Mouse (Mus musculus) hindbrain, embryonic 13.5 days (tissue): ENCODE measurements around the gene Zfp950. TPM values are rescaled to one million over a fixed set of nuclear protein-coding genes. Genes with fewer than 3 reads are reported as not detected.
A peak's percentile ranks its signal among the peaks of the same experiment; 100 is the strongest.

Source experiments
- ATAC-seq: fragments of 200-750 bp; cut with Nextera tagmentation; 2 replicates; pipeline ENCODE4 v1.8.0; 2017; ENCODE audit warnings: moderate TSS enrichment; ENCODE audit not compliant: low FRiP score
- H3K27ac ChIP-seq: fragments of 300-500 bp; sonication (generic); 2 replicates; pipeline ENCODE4 v1.5.1; 2015; ENCODE audit warnings: inconsistent platforms, mild to moderate bottlenecking, moderate library complexity
- H3K27me3 ChIP-seq: fragments of 300-500 bp; sonication (generic); 2 replicates; pipeline ENCODE4 v1.6.1; 2015; ENCODE audit warnings: mild to moderate bottlenecking, inconsistent platforms
- H3K36me3 ChIP-seq: fragments of 300-500 bp; sonication (generic); 2 replicates; pipeline ENCODE4 v1.6.1; 2015; ENCODE audit warnings: mild to moderate bottlenecking, inconsistent platforms
- H3K4me1 ChIP-seq: fragments of 300-500 bp; sonication (generic); replicated peaks from 2 replicates; pipeline ENCODE4 v1.6.1; 2015; ENCODE audit warnings: inconsistent platforms
- H3K4me2 ChIP-seq: fragments of 300-500 bp; sonication (generic); 2 replicates; pipeline ENCODE4 v1.6.1; 2015; ENCODE audit warnings: inconsistent platforms, mild to moderate bottlenecking, moderate library complexity
- H3K4me3 ChIP-seq: fragments of 300-500 bp; sonication (generic); 2 replicates; pipeline ENCODE4 v1.5.1; 2015; ENCODE audit warnings: mild to moderate bottlenecking, inconsistent platforms
- H3K9ac ChIP-seq: fragments of 300-500 bp; sonication (generic); 2 replicates; pipeline ENCODE4 v1.6.1; 2015; ENCODE audit warnings: mild to moderate bottlenecking, inconsistent platforms
- H3K9me3 ChIP-seq: fragments of 300-500 bp; sonication (generic); 2 replicates; pipeline ENCODE4 v1.6.1; 2016; ENCODE audit warnings: inconsistent platforms
- WGBS: fragments of 180-500 bp; shearing (Covaris S2); methylation state at CpG from one replicate; pipeline ENCODE4 v1.1.7; 2015; 5-methylcytosine and 5-hydroxymethylcytosine counted together
- polyA plus RNA-seq: library from polyadenylated mRNA; unstranded; fragments of >200 nt; fragmentation: Nextera tagmentation; extraction: Ambion mirVana; gene quantifications from 2 replicates; pipeline ENCODE4 v1.2.1, GENCODE M21; 2015

Gene Zfp950
- polyA plus RNA-seq, 1 experiment from 2014 or later: 56.8 TPM

DNA sequence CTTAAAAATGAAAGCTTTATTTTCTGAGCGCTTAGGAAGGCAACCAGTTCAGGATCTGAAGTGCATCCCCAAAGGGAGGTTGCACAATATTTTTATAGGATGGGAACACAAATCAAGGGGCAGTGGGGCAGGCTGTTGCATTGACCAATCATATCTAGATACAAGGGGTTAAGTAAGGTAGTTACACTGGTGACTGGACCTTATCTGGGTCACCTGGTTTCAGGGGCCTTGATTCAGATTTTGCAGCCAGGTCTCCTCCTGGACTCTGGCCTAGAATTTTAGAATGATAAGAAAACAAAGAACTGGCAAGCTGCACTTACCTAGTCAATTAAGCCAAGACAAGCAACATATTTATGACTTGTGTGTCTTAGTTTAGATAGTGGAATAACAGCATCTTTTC is 89.5 kb downstream of the Zfp950 start:
- no peak overlapping the region for H3K4me2 ChIP-seq
- no peak overlapping the region for H3K27ac ChIP-seq
- H3K9ac ChIP-seq: no peak overlapping the region
- H3K36me3 ChIP-seq: no peaks in the 10 kb centered on the region; the same call in 1 of the 2 replicates
- WGBS: 92% methylated on average over 1 of the region's 1 CpGs
- ATAC-seq: no peak
- no peak overlapping the region for H3K4me3 ChIP-seq
- no peaks in the 10 kb centered on the region for H3K4me1 ChIP-seq
- H3K9me3 ChIP-seq: no peaks in the 10 kb centered on the region
- H3K27me3 ChIP-seq: no peaks in the 10 kb centered on the region

DNA sequence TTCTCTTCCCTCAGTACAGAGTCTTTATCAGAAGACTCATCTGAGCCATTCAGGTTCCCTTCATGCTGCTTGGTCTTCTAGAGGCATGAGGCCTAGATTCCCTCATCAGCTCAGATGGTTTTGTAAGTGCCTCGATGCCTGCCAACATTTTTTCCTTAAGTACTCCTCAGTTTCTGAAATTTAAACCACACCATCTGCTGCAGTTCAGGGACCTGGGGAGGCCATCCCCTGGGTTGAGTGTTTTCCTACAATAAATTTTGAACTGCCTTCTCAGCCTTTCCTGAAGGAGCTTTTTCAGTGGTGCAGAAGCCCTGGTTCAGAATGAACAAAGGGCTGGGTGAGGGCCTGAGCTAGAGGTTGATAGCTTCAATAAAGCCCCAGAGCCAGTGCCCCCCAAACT is 91.2 kb downstream of the Zfp950 start:
- Histone ChIP-seq H3K4me3 (no peak overlapping the region), H3K9ac (no peak overlapping the region), H3K9me3 (no peaks in the 10 kb centered on the region), H3K4me1 (no peaks in the 10 kb centered on the region), H3K27me3 (no peaks in the 10 kb centered on the region), H3K4me2 (no peak overlapping the region), H3K36me3 (no peaks in the 10 kb centered on the region; the same call in 1 of the 2 replicates), H3K27ac (no peak overlapping the region)
- 76% methylated on average over 1 of the region's 1 CpGs for WGBS
- ATAC-seq: no peak

DNA sequence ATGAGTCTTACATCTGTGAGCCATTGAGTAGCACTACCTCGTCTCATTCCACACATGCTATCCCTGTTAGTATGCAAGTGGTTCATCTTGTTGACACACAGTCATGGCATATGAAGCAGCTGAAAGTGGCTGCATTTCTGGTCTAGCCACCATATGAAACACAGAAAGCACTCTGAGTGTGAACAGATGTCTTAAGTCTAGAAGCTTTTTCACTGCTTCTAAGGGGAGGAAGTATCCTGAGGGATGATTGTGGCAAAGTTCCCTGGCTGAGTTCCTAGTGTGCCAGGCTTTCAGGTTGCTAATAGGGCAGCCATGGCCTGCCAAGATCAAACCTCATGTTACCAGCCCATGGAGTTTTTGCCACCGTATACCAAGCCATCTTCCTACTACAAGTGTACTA is 92.0 kb downstream of the Zfp950 start:
- Histone ChIP-seq H3K4me3 (no peak overlapping the region), H3K4me2 (no peak overlapping the region), H3K9me3 (no peaks in the 10 kb centered on the region), H3K36me3 (no peaks in the 10 kb centered on the region; the same call in 1 of the 2 replicates), H3K27ac (no peak overlapping the region), H3K4me1 (no peaks in the 10 kb centered on the region), H3K27me3 (no peaks in the 10 kb centered on the region), H3K9ac (no peak overlapping the region)
- 92% methylated on average over 2 of the region's 2 CpGs for WGBS
- no peak for ATAC-seq

- Histone ChIP-seq H3K27me3 (no peaks in the 10 kb centered on the region), H3K4me3 (no peak overlapping the region), H3K27ac (no peak overlapping the region), H3K36me3 (peaks cover 5% of the 10 kb centered on the region; the same call in 1 of the 2 replicates), H3K9me3 (no peaks in the 10 kb centered on the region), H3K9ac (no peak overlapping the region), H3K4me2 (no peak overlapping the region), H3K4me1 (no peaks in the 10 kb centered on the region)
- no peak for ATAC-seq
These were observed 101.5 kb downstream of the Zfp950 start for GRCm38 (mm10) chr19:61039151-61039550.

GRCm38 (mm10) chr19:61031570-61031969 is 109.1 kb downstream of the Zfp950 start:
- no peak overlapping the region for H3K4me3 ChIP-seq
- H3K27me3 ChIP-seq: no peaks in the 10 kb centered on the region
- no peak overlapping the region for H3K27ac ChIP-seq
- ATAC-seq: no peak
- H3K36me3 ChIP-seq: no peaks in the 10 kb centered on the region
- no peak overlapping the region for H3K4me2 ChIP-seq
- H3K4me1 ChIP-seq: no peaks in the 10 kb centered on the region
- 87% methylated on average over 2 of the region's 2 CpGs for WGBS
- H3K9me3 ChIP-seq: no peaks in the 10 kb centered on the region
- no peak overlapping the region for H3K9ac ChIP-seq

DNA sequence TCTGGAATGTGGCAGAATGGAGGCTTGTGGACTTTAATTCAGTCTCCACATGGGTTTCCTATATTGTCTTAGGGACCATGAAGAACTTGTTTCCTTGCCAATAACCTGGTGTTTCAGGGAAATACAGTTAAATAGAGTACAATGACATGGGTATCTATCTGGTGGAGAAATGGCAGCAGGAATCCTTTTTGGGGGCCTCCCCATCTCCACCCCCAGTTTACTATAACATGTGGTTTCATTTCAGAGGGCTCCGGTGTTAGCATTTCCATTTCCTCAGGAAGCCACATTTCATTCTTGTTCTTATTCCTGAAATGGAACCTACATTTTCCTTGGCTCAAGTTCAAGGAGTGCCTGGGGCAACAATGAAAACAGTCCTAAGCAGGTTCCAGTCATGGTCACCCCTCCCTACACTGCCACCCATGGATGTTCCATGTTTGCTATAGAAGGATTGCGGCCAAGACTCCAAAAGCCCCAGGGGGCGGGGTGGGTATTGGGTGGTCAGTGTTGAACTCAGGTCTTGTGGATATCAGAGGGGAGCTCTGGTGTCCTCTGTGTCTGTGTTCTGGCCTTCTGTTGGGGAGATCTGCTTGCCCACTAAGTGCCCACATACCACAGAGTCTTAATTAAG is 118.6 kb downstream of the Zfp950 start:
- Histone ChIP-seq H3K27ac (0 out of 2 replicates have a peak overlapping the region, but pooled peaks have one; percentile 12), H3K9me3 (no peaks in the 10 kb centered on the region), H3K4me3 (no peak overlapping the region), H3K4me2 (no peak overlapping the region), H3K4me1 (no peaks in the 10 kb centered on the region), H3K27me3 (no peaks in the 10 kb centered on the region), H3K36me3 (no peaks in the 10 kb centered on the region), H3K9ac (no peak overlapping the region)
- ATAC-seq: no peak
- WGBS: 88% methylated on average over 3 of the region's 3 CpGs

DNA sequence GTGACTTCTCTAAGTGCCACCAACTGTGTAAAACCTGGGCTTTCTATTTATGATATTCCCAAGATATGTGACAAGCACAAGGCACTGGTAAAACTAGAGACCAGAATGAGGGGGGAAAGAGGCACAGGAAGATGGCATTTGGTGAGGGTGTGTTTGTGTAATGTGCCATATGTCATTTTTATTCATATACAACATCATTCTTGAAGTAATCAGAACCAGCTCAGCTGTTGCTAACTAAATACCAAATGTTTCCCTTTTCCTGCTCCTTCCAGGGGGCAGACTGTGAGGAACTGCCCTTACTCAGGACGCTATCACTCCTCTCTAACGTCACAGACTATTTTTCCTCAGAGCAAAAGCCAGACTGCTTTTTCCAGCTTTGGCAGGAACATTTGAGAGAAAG is 119.1 kb downstream of the Zfp950 start:
- 0 out of 2 replicates have a peak overlapping the region, but pooled peaks have one; percentile 12 for H3K27ac ChIP-seq

DNA sequence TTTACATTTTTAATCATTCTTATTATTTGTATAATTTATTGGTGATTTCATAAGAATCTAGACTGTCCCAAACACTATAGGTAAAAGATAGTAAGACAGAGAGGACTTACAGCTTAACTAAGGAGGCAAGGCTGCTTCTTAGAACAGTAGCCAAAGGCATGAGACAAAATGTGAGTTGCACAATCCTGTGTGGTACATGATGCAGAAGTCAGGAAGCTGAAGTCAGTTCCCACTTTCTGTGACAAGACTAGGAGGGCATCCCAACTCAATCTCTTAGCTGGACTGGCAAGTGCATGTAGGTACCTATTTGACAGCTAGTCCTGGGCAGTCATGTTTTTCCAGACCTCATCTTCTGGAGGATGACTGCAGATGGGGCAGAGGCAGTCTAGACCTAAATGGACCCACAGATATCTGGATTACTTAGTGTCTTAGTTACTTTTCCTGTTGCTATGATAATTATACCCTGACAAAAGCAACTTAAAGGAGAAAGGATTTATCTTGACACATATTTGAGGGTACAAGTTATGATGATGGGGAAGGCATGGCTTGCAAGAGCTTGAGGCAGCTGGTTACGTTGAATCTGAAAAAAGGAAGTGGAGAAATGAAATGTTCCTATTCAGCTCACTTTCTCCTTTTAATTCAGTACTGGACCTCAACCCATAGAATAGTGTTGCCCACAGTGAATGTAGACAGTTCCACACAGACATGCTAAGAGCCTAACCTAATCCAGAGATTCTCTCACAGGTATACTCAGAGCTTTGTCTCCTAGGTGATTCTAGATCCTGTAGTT is 123.0 kb downstream of the Zfp950 start:
- no peak overlapping the region for H3K4me3 ChIP-seq
- no peak overlapping the region for H3K27ac ChIP-seq
- WGBS: 100% methylated on average over 1 of the region's 1 CpGs
- H3K4me2 ChIP-seq: no peak overlapping the region
- no peaks in the 10 kb centered on the region for H3K9me3 ChIP-seq
- no peaks in the 10 kb centered on the region for H3K36me3 ChIP-seq
- H3K9ac ChIP-seq: no peak overlapping the region
- no peaks in the 10 kb centered on the region for H3K27me3 ChIP-seq
- no peak for ATAC-seq
- H3K4me1 ChIP-seq: no peaks in the 10 kb centered on the region

More for the DNA sequence above, 119.1 kb downstream of the Zfp950 start:
- Histone ChIP-seq H3K4me1 (no peaks in the 10 kb centered on the region), H3K36me3 (no peaks in the 10 kb centered on the region), H3K27me3 (no peaks in the 10 kb centered on the region), H3K4me3 (no peak overlapping the region), H3K9ac (no peak overlapping the region), H3K9me3 (no peaks in the 10 kb centered on the region), H3K4me2 (no peak overlapping the region)
- ATAC-seq: no peak
- WGBS: 67% methylated on average over 2 of the region's 2 CpGs

DNA sequence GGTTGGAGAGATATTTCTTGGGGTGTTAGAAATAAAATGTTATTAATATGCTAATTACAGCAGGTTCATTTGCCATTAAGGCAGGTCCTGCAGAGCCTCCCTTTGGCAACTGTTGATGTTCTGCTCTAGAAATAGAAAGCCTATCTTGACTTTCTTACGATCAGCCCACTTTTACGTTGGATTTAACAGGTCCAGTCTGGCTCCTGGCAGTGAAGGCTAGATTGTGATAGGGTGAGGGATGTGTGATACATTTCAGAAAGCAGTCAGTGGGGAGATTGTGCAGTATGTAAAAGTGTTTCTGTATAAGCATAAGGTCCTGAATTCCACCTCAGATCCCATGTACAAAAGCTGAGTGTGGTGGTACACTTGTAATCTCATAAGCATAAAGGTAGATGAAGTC is 131.4 kb downstream of the Zfp950 start:
- H3K36me3 ChIP-seq: no peaks in the 10 kb centered on the region
- no peaks in the 10 kb centered on the region for H3K9me3 ChIP-seq
- H3K4me3 ChIP-seq: no peak overlapping the region
- H3K4me1 ChIP-seq: no peaks in the 10 kb centered on the region
- H3K27ac ChIP-seq: no peak overlapping the region
- no peaks in the 10 kb centered on the region for H3K27me3 ChIP-seq
- H3K9ac ChIP-seq: no peak overlapping the region
- 87% methylated on average over 2 of the region's 2 CpGs for WGBS
- H3K4me2 ChIP-seq: no peak overlapping the region
- no peak for ATAC-seq

Other genes with a start within 250 kb of the Zfp950 start
- gene Gm7102, start 35.5 kb upstream of the Zfp950 start, polyA plus RNA-seq: 0.12 TPM in 1 of 2 replicates, not detected in the other
- gene Gm6020, start 43.0 kb upstream of the Zfp950 start, polyA plus RNA-seq: not detected in 2 replicates
- gene Csf2ra, start 87.6 kb upstream of the Zfp950 start, polyA plus RNA-seq: 48.4 and 56.6 TPM in 2 replicates
- not detected in 2 replicates for gene Gm21060, start 156.2 kb upstream of the Zfp950 start, polyA plus RNA-seq